Mouse (Mus musculus) liver, adult 2 months (tissue): ENCODE measurements around the gene Lpp.

Experiments used
- CTCF ChIP-seq: fragments of 200-500 bp; IDR thresholded peaks from 2 replicates; pipeline ENCODE4 v1.5.1; 2011; ENCODE audit warnings: low read depth, low read length, control low read depth
- POLR2A ChIP-seq: fragments of 200-500 bp; IDR thresholded peaks from 2 replicates; pipeline ENCODE4 v1.6.1; 2011; ENCODE audit warnings: low read length, control low read depth; ENCODE audit not compliant: insufficient read depth; ENCODE audit errors: extremely low read depth

DNA sequence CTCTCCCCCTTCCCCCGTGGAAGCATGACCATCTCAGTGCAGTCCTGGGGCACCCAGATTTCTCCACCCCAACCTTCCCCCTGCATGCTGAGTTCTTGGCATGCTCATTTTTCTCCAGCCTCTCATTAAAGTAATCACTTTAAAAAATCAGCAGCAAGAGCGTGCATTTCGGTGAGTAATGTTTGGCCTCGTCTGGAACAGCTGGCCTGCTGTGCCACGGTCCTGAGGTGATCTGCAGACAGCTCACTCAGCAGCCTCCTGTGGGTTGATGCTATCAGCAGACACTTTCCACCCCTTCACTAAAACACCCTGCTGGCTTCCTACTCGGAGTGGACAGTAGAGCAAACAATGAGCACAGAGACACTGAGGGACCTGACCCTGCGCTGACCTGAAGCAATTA, 437.6 kb downstream of the Lpp start:
- TF ChIP-seq CTCF (no peak), POLR2A (no peak)
